Mouse (Mus musculus) yolk sac, embryonic 10.5 days (tissue): ENCODE data around the gene Daam2.

Experiments
- DNase-seq: peaks from one replicate; pipeline ENCODE4 v3.0.0-alpha.2; 2017; ENCODE audit warnings: low spot score

The Daam2 gene

DNA sequence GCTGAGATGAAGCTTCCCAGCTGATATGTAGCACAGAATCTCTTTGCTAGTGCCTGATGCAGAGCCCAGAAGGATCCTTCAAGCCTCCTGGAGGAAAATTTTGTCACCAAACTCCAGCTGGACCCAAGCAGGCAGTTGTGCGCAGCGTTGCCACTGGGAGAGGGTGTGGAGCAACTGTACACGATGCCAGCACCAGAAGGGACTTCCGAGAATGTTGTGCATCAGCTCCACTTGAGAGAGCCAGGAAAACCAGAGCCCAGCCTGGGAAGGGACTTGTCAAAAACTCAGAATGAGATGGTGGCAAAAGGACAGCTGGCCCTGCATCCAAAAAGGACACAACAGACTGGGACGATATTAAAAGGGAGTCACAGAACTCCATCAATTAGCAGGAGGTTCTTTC is 32.5 kb downstream of the Daam2 start:
- DNase-seq: no peak

DNA sequence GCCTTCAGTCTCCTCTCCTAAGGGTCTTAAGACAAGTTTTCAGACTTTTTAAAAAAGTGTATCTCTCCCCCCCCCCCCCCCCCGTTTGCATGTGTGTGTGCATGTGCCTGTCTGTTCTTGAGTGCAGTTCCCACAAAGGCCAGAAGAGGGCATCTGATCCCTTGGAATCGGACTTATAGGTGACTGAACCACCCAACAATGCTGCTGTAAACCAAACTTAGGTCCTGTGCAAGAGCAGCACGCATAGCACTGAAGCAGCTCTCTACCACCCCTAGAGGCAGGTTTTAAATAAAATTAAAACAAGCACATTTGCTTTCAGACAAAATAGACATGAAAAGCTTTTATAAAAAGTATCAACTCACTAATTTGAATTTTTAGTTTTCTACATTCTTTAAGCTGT is 33.9 kb downstream of the Daam2 start:
- no peak for DNase-seq

DNA sequence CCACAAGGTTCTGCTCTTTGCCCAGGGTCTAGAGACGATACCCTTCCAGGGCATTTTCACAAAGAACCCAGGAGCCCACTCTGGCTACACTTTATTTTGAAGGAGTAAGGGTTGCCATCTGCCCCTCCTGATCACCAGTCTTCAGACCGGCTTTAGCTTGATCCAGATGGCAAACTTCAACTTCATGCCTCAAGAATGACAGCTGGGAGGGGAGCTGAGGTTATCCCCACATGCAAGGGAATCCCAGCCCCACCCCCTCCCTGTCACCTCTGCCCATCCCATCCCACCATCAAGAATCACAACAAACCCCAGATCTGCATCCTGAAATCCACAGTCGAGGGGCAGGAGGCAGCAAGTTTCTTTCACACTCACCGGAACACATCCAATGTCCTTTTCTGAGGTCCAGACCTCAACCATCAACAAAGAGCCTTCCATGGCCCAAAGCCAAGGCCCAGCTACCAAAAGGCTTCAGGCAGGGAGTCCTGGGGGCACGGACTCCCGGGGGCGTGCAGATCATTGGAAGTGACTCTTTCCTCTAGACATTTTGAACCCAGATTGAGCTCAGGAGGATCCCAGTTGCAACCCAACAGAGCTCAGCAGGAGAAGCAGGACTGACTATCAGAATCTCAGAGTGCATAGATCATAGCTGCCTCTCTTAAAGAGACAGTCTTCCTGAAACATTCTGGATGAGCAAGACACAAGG is 35.5 kb downstream of the Daam2 start:
- DNase-seq: no peak

DNA sequence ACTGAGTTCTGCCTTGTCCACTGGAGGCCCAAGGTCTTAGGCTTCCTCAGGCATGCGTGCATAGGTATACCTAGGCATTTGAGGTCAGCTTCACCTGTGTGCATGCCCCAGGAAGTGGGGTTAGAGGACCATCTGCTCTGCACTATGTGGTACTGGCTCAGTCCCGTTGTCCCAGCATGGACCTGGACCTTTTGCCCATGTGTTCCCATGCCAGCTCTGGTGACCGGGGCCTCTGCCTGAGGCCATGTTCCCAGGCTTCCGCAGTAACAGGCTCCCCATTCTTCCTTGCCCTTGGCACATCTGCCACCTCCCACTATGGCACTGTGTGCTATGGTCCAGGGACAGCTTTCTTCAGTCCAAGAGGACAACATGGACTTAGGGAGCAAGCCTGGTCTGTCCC is 36.1 kb downstream of the Daam2 start:
- no peak for DNase-seq

DNA sequence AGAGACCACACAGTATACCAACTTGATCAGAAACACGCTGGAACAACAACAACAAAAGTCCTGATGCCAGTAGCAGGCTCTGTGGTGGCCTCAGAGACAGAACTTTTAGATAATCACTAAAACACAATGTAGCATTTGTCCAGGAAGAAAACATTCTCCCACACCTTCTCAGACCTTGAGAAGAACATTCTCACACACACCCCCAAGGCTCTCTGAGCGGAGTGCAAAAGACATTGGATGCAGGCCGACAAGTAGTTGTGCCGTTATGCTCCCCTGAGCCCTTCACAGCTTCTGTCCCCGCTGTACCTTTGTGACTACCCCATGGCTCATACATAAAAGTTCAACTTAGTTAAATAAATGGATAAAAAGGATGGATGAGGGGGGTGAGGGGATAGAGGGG is 37.6 kb downstream of the Daam2 start:
- DNase-seq: no peak

DNA sequence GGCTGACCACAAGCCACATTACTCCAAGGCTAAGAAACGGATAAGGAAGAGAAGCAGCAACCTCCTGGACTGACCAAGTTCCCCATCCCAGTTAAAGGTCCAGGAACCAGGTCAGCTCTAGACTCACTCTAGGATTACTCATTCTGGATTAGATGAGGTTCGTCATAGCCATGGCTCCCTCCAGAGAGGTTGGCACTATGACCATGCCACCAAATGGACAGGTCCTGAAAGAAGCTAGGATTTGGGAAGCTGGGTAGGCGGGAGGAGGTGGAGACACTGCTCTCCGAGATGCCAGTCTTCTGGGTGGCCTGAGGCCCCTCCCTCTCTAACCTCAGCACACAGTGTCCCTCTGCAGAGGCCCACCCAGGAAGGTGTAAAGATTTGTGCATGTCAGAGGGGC is 38.2 kb downstream of the Daam2 start:
- no peak for DNase-seq

DNA sequence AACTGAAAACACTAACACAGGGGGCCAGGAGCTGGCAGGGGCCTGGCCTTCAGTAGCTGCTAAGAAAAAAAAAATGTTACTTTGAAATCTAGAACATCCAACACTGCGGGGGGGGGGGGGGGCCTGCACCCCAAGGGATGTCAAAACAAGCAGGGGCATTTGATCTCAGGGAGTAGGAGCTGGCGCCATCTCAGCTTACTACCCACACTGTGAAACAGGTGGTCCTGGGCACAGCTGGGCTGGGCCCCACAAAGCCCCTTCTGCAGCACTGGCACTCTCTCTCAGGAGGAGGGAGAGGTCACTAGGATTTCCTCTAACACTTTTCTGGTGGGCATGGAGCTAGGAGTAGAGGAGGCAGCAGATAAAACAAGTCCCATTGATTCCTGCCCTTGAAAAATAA is 39.6 kb downstream of the Daam2 start:
- DNase-seq: no peak

DNA sequence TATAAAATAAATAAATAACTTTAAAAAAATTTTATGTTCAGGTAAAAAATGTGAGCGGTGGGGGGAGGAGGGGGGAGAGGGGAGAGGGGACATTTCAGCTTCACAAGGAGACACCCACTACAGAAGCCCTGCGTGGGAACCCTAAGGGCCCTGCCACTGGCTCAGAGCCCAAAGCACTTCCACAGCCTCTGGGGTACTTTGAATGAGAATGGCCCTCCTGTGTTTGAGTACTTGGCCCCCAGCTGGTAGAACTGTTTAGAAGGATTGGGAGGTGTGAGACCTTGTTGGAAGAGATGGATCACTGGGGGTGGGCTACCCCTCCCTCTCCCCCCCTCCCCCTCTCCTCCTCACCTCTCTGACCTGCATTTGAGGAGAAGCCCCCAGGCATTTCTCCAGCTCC is 41.7 kb downstream of the Daam2 start:
- DNase-seq: no peak

DNA sequence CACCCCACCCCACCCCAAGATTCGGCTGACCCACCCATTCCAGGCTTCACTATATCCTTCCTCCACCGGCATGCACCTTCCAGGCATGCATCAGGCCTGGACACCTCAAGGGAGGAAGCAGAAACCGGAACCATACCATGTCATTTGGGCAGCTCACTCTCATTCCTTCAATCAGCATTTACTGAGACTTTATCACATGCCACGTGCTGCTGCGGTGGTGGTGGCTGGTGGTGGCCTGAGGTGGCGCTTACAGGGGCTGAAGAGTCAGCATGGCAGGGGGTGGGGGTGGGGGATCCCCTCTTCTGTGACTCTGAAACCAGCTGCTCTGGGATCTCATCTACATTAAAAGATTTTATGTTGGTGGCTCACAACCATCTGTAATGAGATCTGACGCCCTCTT is 42.1 kb downstream of the Daam2 start:
- DNase-seq: no peak

DNA sequence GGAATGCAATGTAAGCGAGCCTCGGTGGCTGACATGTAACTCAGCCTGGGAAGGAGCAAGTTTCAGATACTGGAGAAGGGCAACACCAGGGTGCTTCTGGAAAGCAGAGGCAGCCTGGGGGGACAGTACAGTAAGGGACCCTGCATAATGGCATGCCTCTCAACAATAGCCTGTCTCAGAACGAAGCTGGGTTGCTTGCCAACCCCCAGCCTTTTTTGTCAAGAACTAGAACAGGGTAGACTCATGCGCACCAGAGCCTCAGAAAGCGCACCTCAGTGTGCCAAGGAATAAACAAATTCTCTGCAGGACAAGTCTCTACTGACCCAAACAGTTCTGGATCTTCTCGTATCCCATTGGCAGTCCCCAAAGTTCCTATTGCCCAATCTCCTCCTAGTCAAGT is 43.5 kb downstream of the Daam2 start:
- DNase-seq: no peak

DNA sequence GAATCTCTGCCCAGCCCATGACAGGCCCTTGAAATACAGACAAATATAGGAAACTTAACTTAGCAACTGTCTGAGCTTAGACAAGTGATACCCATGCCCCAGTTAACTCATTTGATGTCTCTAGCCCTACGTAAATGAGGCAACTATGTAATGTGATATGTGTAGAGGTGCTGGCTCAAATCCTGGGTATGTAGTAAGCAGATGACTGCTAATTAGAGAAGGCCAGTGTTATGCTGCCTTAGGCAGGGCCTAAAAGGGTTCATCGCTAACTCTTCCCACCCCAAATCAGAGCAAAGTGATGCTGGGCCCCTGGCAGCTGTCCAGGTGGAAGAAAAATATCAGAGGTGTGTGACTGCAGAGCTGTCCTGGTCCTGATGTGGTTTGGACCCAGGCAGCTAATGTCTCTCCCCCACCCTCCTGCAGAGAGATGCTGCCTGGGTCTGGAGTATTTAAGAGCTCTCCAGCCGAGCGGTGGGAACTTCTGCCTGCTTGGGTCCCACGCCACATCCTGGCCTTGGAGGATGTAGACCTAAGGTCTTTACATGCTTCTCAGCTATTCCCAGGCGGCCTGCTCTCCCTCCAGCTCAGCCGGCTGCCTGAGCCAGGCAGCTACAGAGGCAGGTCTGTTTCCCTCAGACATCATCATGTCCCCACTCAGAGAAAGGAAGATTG is 44.4 kb downstream of the Daam2 start:
- no peak for DNase-seq

DNA sequence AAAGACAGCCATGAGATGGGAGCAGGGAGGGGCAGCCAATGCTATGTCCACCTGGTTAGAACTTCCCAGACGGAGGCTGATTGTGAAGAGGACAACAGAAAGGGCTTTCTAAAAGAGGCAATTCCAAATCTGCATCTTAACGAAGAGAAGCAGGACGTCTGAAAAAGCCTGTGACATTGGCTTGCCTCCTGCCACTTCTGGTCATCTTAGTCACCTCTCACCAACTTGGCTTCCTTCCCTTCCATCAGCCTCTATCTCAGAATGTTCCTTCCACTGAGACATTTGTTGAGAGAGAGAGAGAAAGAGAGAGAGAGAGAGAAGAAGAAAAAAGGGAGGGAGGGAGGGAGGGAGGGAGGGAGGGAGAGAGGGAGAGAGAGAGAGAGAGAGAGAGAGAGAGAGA is 47.1 kb downstream of the Daam2 start:
- DNase-seq: no peak

DNA sequence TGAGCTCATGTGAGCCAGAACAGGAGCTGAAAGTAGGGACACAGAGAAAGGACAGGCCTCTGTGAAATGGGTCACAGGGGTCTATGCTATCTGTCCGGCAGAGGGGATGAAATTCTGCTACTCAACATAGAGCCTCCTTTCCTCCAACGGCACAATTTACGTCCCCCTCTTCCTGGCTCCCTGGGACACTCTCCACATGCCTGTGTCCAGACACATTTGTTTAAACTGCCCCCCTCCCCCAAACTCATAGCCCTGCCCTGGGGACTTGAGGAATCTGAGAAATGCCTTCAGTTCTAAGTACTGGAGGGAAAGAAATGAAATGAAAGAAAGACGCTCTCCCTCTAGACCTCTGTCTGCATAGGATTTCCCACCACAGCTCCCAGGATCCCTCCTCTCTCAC is 48.5 kb downstream of the Daam2 start:
- DNase-seq: no peak

DNA sequence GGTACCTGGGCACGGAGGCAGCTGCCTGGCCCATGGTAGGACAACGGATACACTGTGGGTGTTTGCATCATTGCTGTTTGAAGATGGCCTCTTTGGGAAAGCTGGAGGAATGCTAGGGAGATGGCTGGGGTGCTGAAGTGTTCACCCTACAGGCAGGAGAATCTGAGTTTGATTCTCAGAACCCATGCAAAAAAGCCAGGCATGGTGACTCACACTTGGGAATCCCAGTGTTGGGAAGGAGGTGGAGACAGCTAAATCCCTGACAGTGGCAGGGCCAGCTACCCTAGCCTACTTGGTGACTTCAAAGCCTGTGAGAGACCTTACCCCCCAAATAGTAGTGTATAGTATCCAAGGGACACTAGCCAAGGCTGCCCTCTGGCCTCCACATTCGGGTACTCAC is 49.0 kb downstream of the Daam2 start:
- DNase-seq: no peak

DNA sequence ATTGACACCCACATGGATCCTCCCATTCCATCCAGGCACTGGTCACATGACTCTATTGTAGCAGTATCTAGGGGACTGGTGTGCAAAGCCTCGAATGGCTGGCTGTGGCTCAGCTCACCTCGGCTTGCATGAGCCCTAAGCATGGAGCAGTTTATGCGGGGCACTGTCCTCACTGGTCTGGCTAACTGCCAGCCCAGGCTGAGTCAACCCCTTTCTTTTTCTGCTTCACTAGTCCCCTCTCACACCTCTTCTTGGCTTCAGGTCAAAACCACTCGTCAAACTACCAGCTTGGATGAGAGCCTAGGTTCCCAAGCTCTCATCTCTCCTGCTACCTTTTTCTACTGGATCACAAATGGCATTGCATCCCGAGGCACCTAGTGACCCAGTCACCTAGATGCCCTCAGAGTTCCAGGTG is 51.5 kb downstream of the Daam2 start:
- DNase-seq: no peak

DNA sequence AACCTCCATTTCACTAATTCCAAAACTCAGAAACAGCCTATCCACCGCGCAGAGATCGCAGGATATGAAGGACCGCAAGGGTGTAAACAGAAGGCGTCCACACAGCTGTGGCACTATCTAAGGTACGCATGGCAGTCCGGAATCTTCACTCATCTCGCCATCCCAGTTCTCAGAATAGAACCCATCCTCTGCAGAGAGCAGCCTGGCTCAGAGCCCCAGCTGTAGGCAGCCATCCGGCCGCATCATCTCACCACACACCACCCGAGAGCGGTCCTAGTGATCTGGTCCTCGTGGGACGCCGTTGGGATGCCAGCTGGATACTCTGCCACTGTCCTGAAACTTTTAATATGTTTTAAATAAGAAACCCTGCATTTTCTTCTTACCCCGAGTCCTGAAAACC is 54.7 kb downstream of the Daam2 start:
- DNase-seq: no peak

DNA sequence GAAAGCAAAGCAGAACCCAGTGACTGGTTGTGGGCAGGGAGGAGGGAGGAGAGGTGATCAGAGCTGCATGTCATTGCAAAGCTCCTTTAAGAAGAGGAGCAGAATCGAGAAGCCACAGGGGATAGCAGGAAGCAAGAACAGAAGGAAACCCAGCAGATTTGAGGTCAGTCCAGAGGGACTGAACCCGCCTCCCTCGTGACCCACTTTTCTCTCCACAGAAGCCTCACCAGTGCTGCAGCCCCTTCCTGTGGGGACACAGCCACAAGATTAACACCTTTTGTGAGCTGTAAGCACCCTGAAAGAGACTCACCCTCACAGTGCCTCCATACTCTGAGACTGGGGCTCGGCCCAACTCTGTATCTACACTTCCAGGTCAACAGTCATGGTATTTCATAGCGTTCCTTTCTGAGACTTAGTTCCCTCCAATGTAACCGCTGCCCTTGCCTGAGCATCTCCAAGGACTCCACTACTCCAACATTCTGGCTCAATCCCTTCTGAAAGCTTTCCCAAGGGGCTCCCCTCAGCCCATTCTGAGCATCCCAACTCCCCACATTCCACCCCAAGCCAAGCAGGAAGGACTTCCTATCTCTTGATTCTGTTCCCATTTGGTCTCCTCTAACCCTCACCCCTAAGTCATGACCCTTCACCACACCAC is 60.8 kb downstream of the Daam2 start:
- no peak for DNase-seq

DNA sequence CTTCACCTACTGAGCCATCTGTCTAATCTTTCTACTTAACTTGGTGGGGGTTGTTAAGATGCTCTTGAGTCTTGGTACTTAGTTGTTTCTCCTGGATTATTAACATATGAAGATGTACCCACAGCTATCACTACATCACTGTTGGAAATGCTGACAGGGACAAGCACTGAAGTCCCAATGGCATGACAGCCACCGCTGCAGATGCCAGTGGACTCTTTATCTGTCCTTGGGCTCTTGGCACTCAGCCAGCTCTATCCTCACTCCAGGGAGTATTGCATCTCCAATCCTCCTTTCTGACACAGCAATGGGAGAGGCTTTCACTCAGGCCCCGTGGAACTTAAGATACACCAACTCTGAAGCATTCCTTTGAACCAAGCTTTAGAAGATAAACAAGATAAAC is 63.9 kb downstream of the Daam2 start:
- no peak for DNase-seq

DNA sequence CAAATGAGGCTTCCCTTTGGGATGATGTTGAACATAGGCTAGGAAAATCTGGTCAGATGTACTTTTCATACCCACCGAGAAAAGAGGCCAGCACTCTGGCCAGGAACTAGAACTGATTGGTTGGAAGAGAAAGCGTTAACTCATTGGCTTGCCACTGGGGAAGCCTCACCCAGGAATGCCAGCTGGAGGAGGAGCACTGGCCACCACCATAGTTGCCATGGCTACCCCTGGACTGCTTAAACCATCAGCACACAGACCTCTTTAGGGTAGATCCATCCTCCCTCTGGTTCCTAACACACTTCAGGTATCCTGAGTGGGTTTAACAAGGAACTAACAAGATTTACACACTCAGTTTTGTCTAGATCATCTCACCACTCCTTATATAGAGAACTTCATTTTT is 64.5 kb downstream of the Daam2 start:
- no peak for DNase-seq

DNA sequence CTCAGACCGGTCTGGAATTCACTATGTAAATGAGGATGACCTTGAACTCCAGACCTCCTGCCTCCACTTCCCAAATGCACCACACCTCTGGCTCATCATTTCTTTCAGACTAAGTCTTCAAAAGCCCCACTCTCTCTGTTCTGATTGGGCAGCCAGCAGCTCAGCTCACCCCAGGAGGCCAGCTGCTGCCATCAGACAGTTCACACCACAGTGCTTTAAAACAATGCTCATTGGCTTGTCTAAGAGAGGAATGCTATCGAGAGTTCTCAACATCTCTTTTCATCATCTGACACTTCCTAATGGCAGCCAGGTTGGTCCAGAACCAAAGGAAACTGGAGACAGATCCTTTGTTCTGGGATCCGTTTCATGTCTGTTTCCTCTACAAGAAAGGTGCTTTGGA is 66.0 kb downstream of the Daam2 start:
- DNase-seq: no peak

DNA sequence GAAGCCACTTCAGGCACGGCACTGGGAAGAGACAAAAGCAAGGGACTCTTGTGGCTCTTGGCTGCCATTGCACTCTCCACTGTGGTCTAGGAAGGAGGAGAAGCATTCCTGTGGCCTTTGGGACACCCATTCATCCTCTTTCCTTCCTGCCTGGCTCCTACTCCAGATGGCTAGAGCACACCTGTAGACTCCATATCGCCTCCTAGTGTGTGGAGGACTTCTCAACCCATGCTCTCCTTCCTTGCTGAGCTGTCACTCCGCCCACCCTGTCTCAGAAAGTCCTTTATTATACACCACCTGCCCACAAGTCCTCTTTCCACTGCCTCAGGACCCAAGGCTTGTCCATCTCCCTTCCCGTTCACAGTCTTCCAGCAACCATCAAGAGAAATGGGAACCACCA is 70.9 kb downstream of the Daam2 start:
- DNase-seq: no peak

DNA sequence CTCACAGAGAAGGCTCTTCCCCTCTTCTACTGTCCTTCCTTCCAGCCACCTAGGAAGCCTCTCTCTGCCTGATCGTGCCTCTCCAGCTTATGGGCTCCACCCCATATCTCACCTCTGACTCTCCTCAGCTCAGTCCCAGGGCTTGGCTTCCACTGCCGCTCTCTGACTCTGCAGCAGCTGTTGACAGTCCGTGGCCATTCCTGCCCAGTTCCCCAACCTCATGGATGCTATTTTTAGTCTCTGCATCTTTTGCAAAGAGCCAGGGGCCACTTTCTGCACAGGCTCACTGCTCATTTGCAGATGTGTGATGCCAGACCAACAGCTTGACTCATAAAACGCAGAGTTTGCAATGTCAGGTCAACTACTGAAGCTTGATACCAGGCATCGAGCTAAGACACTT is 75.0 kb downstream of the Daam2 start:
- no peak for DNase-seq

DNA sequence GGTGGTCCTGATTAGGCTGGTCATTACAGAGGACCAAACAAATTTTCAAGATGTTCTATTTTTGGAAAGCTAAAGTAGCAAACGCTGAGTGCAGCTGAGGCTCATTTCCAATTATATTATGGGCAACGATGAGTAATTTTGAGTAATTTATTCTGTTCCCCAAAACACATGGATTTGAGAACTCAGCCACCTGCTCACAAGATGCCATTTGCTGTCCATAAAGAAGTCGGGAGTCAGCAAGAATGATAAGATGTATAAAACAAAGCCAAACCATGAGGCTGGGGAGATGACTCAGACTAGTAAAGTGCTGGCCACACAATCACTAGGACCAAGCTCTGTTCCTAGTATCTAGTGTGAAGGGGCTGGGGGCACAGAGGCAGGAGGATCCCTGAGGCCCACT is 79.7 kb downstream of the Daam2 start:
- no peak for DNase-seq

DNA sequence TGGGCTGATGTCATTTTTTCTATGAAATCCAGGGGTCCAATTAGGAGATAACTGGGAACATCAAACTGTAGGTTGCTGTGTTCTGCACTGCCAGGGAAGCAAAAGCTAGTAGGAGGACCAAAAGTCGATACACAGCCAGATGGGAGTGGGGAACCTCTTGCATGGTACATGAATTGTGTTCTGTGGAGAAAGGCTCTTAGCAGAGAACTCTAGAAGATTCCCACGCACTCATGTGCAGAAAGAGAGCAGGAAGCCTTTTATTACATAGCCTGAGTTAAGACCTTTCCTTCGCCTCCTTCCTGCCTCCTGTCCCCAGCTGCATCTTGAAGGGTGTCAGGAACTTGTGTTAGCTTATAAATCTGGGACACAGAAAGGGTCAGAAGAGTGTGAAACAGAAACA is 82.3 kb downstream of the Daam2 start:
- no peak for DNase-seq
